Mouse (Mus musculus): ENCODE measurements around the gene Nmi.

The Nmi gene

GRCm38 (mm10) chr2:51938750-51939149 is 34.5 kb downstream of the Nmi start:
- DNase-seq = no peak

- DNase-seq = no peak
Measured at GRCm38 (mm10) chr2:51937004-51937403, 36.3 kb downstream of the Nmi start.

DNA sequence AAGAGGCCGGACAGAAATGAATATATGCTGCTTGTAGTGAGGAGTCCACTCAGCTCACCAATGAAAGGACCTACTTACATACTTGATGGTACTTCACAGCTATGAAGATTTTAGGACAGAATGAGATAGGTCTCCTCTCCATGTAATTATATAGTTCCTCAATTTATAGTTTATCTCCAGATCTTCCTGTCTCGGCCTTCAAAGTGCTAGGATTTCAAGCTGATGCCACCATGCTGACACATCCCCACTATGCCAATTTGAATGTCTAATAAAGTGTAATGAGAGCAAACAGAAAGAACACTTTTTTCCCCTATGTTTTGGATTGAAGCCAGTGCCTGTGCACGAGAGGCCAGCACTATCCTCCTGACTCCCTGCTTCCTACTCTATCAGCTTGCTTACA is 36.7 kb downstream of the Nmi start:
- no peak for DNase-seq

DNA sequence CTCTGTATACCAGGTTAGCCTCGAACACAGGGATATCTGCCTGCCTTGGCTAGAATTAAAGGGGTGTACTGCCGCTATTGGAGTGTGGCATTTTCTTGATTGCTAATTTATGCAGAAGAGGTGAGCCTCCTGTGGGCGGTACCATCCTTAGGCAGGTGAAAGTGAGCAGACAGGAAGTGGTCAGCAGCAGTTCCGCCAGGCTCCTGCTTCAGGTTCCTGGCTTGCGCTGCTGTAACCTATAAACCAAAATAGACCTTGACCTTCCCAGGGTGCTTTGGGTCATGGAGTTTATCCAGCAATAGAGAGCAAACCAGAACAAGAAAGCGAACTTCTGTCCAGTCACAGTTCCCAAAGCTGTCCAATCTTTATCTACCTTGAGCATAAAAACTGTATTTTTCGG is 37.4 kb downstream of the Nmi start:
- DNase-seq = peak; percentile 28

GRCm38 (mm10) chr2:51934574-51935334 is 38.5 kb downstream of the Nmi start, which contains the start of gene Rbm43:
Gene Rbm43 (minus strand): TSS chr2:51935163.
- peak; percentile 87 for DNase-seq

DNA sequence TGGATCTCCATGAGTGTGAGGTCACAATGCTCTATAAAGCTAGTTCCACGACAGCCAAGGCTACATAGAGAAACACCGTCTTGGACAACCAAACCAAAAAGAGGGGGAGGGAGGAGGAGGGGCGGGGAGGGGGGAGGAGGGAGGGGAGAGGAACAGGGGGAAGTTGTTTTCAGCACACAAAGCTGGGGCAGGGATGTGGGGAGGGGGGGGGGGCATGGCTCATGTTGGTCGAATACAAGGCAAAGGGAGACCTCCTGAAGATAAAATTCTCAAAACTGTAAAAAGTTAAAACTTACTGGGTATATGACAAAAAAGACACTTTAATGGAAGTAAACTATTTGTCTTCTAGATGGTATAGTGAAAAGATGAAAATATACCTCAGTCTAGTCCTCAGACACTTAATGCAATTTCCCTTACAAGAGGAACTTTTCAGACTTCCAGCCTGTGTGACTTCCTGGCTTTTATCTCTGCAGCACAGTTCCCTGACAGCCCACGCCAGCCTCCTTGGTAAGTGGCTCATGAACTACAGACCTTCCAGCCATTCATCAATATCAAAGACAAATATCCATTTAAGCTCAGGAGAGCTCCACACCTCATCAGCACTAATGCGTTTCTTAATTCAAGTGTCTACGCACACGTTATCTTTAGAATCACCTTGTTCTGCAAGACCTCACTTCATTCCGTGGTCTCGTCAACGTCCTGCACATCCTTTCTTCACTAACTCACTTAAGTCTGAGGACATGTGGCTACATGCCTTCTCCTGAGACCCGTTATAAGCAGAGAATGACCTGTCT is 39.8 kb downstream of the Nmi start:
- DNase-seq = no peak

GRCm38 (mm10) chr2:51931241-51931640 is 42.1 kb downstream of the Nmi start:
- no peak for DNase-seq

GRCm38 (mm10) chr2:51914944-51915680 is 58.2 kb downstream of the Nmi start:
- DNase-seq = peak; percentile 61

DNA sequence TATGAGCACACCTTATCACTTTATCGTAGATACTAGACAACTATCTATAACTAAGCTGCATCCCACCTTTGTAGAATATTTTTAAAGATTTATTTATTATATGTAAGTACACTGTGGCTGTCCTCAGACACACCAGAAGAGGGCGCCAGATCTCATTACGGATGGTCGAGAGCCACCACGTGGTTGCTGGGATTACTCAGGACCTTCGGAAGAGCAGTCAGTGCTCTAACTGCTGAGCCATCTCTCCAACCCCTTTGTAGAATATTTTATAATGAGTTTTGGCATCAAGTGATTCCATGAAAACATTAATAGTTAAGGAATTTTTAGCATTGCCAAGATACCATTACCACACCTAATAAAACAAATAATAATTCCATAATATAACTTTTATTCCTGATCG is 58.8 kb downstream of the Nmi start:
- DNase-seq = no peak

- no peak for DNase-seq
Measured at GRCm38 (mm10) chr2:51912740-51913139, 60.6 kb downstream of the Nmi start.

- no peak for DNase-seq
Measured at GRCm38 (mm10) chr2:51911864-51912263, 61.4 kb downstream of the Nmi start.

DNA sequence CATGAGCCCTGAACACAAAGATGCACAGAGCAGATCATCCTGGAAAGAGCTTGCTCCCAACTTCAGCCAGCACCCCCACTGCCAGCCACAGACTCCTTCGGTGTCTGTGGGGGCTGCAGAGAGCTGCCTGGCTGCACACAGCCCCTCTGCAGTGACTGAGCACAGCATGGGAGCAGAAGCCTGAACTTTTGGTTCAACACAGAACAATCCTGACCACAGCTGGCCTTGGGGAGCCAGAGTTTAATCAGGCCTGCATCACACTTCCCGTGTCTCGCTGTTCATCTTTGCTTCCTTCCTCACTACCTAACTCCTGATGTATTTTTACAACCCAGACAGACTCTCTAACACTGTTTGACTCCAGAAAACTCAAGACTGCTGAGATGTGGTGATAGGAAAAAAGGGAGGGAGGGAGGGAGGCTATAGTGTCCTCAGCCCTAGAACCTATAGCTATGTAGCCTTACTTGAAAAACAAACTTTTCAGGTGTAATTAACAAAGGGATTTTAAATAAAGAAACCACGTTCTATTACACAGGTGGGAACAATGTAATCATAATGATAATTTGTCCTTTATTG is 65.7 kb downstream of the Nmi start:
- no peak for DNase-seq

- DNase-seq = no peak
Measured at GRCm38 (mm10) chr2:51905637-51906036, 67.7 kb downstream of the Nmi start.
